ENCODE assay signal across 27 mouse cellular contexts in genomic region chr1:92150201-92150600, GRCm38 (mm10). TPM values are rescaled to one million over a fixed set of nuclear protein-coding genes. Genes with fewer than 3 reads are reported as not detected.
DNase-seq lines count a peak whose midpoint lies in the region; ATAC-seq and TF ChIP-seq lines count a peak whose summit lies in the region.
"Had no signal": no experiment of that assay in that cellular context is flagged by ENCODE, and none has a peak within 500 bp of the region (broad histone marks: within the 10 kb centered on the region; RNA-seq: fewer than 3 reads in every experiment).

No protein-coding gene starts in this region.

- H3K27ac ChIP-seq in hindbrain, postnatal 0 days, result no peak overlapping the region
- H3K27ac ChIP-seq in hindbrain, embryonic 12.5 days, result no peak overlapping the region
- no peak overlapping the region for H3K27ac ChIP-seq in midbrain, postnatal 0 days (ENCODE audit: low read depth, low read length)
- H3K27ac ChIP-seq in midbrain, embryonic 13.5 days, result no peak overlapping the region
- H3K27ac ChIP-seq: forebrain, embryonic 13.5 days; heart, embryonic 13.5 days; hindbrain, embryonic 13.5 days; kidney, postnatal 0 days; neural tube, embryonic 15.5 days had no signal

- no peak overlapping the region for H3K4me3 ChIP-seq in hindbrain, postnatal 0 days (ENCODE audit: low read length)
- H3K4me3 ChIP-seq in hindbrain, embryonic 12.5 days, result no peak overlapping the region
- H3K4me3 ChIP-seq in midbrain, postnatal 0 days (ENCODE audit: low read depth, low read length), result no peak overlapping the region
- H3K4me3 ChIP-seq in midbrain, embryonic 13.5 days (replicated peaks), result no peak overlapping the region
- H3K4me3 ChIP-seq: forebrain, embryonic 13.5 days; heart, embryonic 13.5 days; hindbrain, embryonic 13.5 days; megakaryocyte, embryonic 14.5 days; neural tube, embryonic 15.5 days had no signal

- ATAC-seq in hindbrain, postnatal 0 days, result no peak
- ATAC-seq in hindbrain, embryonic 12.5 days (ENCODE audit: low FRiP score), result no peak
- ATAC-seq in midbrain, postnatal 0 days (ENCODE audit: low FRiP score), result no peak
- no peak for ATAC-seq in midbrain, embryonic 13.5 days
- ATAC-seq in megakaryocyte-erythroid progenitor cell, adult 5-6 weeks (replicated peaks; ENCODE audit: low FRiP score, low TSS enrichment, poor library complexity, severe bottlenecking), result no peak
- ATAC-seq: forebrain, embryonic 13.5 days; inflammation-experienced regulatory T-cells, adult 6 months; liver, postnatal 0 days had no signal

- no peaks in the 10 kb centered on the region for H3K27me3 ChIP-seq in hindbrain, postnatal 0 days (ENCODE audit: insufficient read depth, low read length)
- H3K27me3 ChIP-seq in hindbrain, embryonic 12.5 days, result no peaks in the 10 kb centered on the region
- H3K27me3 ChIP-seq in midbrain, postnatal 0 days (ENCODE audit: insufficient read depth, low read length), result no peaks in the 10 kb centered on the region
- H3K27me3 ChIP-seq in midbrain, embryonic 13.5 days, result no peaks in the 10 kb centered on the region
- H3K27me3 ChIP-seq: forebrain, embryonic 13.5 days; heart, embryonic 13.5 days; hindbrain, embryonic 13.5 days; megakaryocyte, embryonic 14.5 days; neural tube, embryonic 15.5 days had no signal

- H3K9ac ChIP-seq in hindbrain, postnatal 0 days (replicated peaks; ENCODE audit: low read length), result no peak overlapping the region
- no peak overlapping the region for H3K9ac ChIP-seq in hindbrain, embryonic 12.5 days
- no peak overlapping the region for H3K9ac ChIP-seq in midbrain, postnatal 0 days (replicated peaks; ENCODE audit: low read length, poor library complexity, severe bottlenecking)
- H3K9ac ChIP-seq in midbrain, embryonic 13.5 days (replicated peaks), result no peak overlapping the region
- H3K9ac ChIP-seq: forebrain, embryonic 13.5 days; heart, embryonic 13.5 days; hindbrain, embryonic 13.5 days; liver, postnatal 0 days; neural tube, embryonic 15.5 days had no signal

- TF ChIP-seq CTCF in hindbrain, postnatal 0 days (IDR thresholded peaks at IDR 0.05; ENCODE audit: low read depth), result no peak
- TF ChIP-seq CTCF in midbrain, postnatal 0 days (IDR thresholded peaks at IDR 0.05), result no peak

- 53% methylated on average over 1 of the region's 1 CpGs for WGBS in hindbrain, postnatal 0 days
- 71% methylated on average over 1 of the region's 1 CpGs for WGBS in hindbrain, embryonic 12.5 days
- WGBS in midbrain, postnatal 0 days, result 68% methylated on average over 1 of the region's 1 CpGs
- 69% methylated on average over 1 of the region's 1 CpGs for WGBS in midbrain, embryonic 13.5 days

- no peaks in the 10 kb centered on the region for H3K4me1 ChIP-seq in hindbrain, postnatal 0 days (ENCODE audit: insufficient read depth, low read length)
- peaks cover 6% of the 10 kb centered on the region; the same call in 1 of the 2 replicates for H3K4me1 ChIP-seq in hindbrain, embryonic 12.5 days
- H3K4me1 ChIP-seq in midbrain, postnatal 0 days (ENCODE audit: insufficient read depth, low read length), result no peaks in the 10 kb centered on the region
- H3K4me1 ChIP-seq in midbrain, embryonic 13.5 days (replicated peaks), result 0 out of 2 replicates have a peak, but pooled peaks cover 2% of the 10 kb centered on the region

- peak; percentile 22 for DNase-seq in hindbrain, postnatal 0 days (ENCODE audit: low spot score)
- DNase-seq in midbrain, postnatal 0 days (ENCODE audit: low spot score), result peak; percentile 22
- DNase-seq in NIH3T3 (ENCODE audit: low read depth), result peak; percentile 79
- peak; percentile 40 for DNase-seq in telencephalon, adult 2 months (ENCODE audit: low read depth, low spot score)
- DNase-seq: adrenal gland, postnatal 36 days; cerebellum, adult 11-12 months; cerebellum, postnatal 10 days; gastrocnemius, postnatal 14 days; heart, adult 18-20 months; heart, postnatal 14 days; kidney, adult 2 months; layer of hippocampus, adult 9-11 months; left cerebral cortex, postnatal 4 days; liver, postnatal 0 days; lung, postnatal 36 days; right cerebral cortex, adult 18-20 months; thymus, postnatal 25 days had no signal

- H3K4me2 ChIP-seq in hindbrain, postnatal 0 days (ENCODE audit: low read depth, low read length), result no peak overlapping the region
- H3K4me2 ChIP-seq in hindbrain, embryonic 12.5 days (replicated peaks), result no peak overlapping the region
- H3K4me2 ChIP-seq in midbrain, postnatal 0 days (ENCODE audit: low read depth, low read length, poor library complexity, severe bottlenecking), result no peak overlapping the region
- H3K4me2 ChIP-seq in midbrain, embryonic 13.5 days (replicated peaks), result no peak overlapping the region
- H3K4me2 ChIP-seq: forebrain, embryonic 13.5 days; heart, embryonic 13.5 days; hindbrain, embryonic 13.5 days; neural tube, embryonic 15.5 days had no signal

- no peaks in the 10 kb centered on the region for H3K36me3 ChIP-seq in hindbrain, postnatal 0 days (ENCODE audit: insufficient read depth, low read length)
- peaks cover 4% of the 10 kb centered on the region; the same call in 1 of the 2 replicates for H3K36me3 ChIP-seq in hindbrain, embryonic 12.5 days
- no peaks in the 10 kb centered on the region; the same call in 1 of the 2 replicates for H3K36me3 ChIP-seq in midbrain, postnatal 0 days (ENCODE audit: insufficient read depth, low read length)
- 0 out of 2 replicates have a peak, but pooled peaks cover 20% of the 10 kb centered on the region for H3K36me3 ChIP-seq in midbrain, embryonic 13.5 days

- no peaks in the 10 kb centered on the region for H3K9me3 ChIP-seq in hindbrain, postnatal 0 days (ENCODE audit: low read length)
- H3K9me3 ChIP-seq in hindbrain, embryonic 12.5 days (replicated peaks), result no peaks in the 10 kb centered on the region
- H3K9me3 ChIP-seq in midbrain, postnatal 0 days (ENCODE audit: low read length), result no peaks in the 10 kb centered on the region
- no peaks in the 10 kb centered on the region for H3K9me3 ChIP-seq in midbrain, embryonic 13.5 days
- H3K9me3 ChIP-seq: forebrain, embryonic 13.5 days; heart, embryonic 13.5 days; hindbrain, embryonic 13.5 days; megakaryocyte, embryonic 14.5 days; neural tube, embryonic 15.5 days had no signal

RNA-seq across cellular contexts. Expression of gene Hdac4, which starts 45.3 kb away (rescaled TPM):
- 67.9 and 71.2 TPM in 2 replicates for total RNA-seq in hindbrain, postnatal 0 days (2014; rRNA removed)
- 20.2 and 22.8 TPM in 2 replicates for polyA plus RNA-seq in hindbrain, postnatal 0 days (2015; fragmentation: Nextera tagmentation; extraction: Ambion mirVana)
- polyA plus RNA-seq in hindbrain, embryonic 12.5 days (2016; fragmentation: Nextera tagmentation; extraction: Ambion mirVana), result 22.8 and 25.5 TPM in 2 replicates
- total RNA-seq in midbrain, postnatal 0 days (2014; rRNA removed), result 45.8 and 51.8 TPM in 2 replicates
- polyA plus RNA-seq in midbrain, postnatal 0 days (2015; fragmentation: Nextera tagmentation; extraction: Ambion mirVana), result 18.0 and 18.1 TPM in 2 replicates
- polyA plus RNA-seq in midbrain, embryonic 13.5 days (2015; fragmentation: Nextera tagmentation; extraction: Ambion mirVana), result 24.3 and 25.6 TPM in 2 replicates
- 20.3 and 23.8 TPM in 2 replicates for total RNA-seq in megakaryocyte-erythroid progenitor cell, adult 5-6 weeks (2014; fragmentation: Nextera tagmentation)
- total RNA-seq in megakaryocyte-erythroid progenitor cell, adult 5-6 weeks (2017), result 6.6 and 12.4 TPM in 2 replicates

Comparison
In these comparisons a context has a peak if more than half of its experiments do, and no peak if none do; other contexts are left out.
1. DNase-seq: peak in every context shown above with its lines; median percentile 79 in NIH3T3; 40 in telencephalon, adult 2 months; 22 in hindbrain, postnatal 0 days; 22 in midbrain, postnatal 0 days.